17 mouse cellular contexts compared by ENCODE assay signal in genomic region chr1:193060167-193060566, GRCm38 (mm10). TPM values are rescaled to one million over a fixed set of nuclear protein-coding genes. Genes with fewer than 3 reads are reported as not detected.
"Had no signal": no experiment of that assay in that cellular context is flagged by ENCODE, and none has a peak within 500 bp of the region (broad histone marks: within the 10 kb centered on the region; RNA-seq: fewer than 3 reads in every experiment).

No protein-coding gene starts in this region.

- H3K4me1 ChIP-seq: limb, embryonic 12.5 days; liver, embryonic 15.5 days; megakaryocyte, embryonic 14.5 days; midbrain, embryonic 15.5 days; neural tube, embryonic 13.5 days had no signal

- H3K9me3 ChIP-seq: limb, embryonic 12.5 days; liver, embryonic 15.5 days; megakaryocyte, embryonic 14.5 days; midbrain, embryonic 15.5 days; neural tube, embryonic 13.5 days had no signal

- H3K27me3 ChIP-seq: limb, embryonic 12.5 days; midbrain, embryonic 15.5 days; neural tube, embryonic 13.5 days had no signal

- H3K4me2 ChIP-seq: limb, embryonic 12.5 days; liver, embryonic 15.5 days; midbrain, embryonic 11.5 days; midbrain, embryonic 15.5 days; neural tube, embryonic 13.5 days had no signal

- H3K27ac ChIP-seq: limb, embryonic 12.5 days; liver, embryonic 15.5 days; midbrain, embryonic 15.5 days; neural tube, embryonic 13.5 days had no signal

- ATAC-seq: intestine, postnatal 0 days; lung, postnatal 0 days; midbrain, embryonic 15.5 days had no signal

- H3K36me3 ChIP-seq: limb, embryonic 12.5 days; liver, embryonic 15.5 days; midbrain, embryonic 15.5 days; neural tube, embryonic 13.5 days had no signal

- H3K4me3 ChIP-seq: limb, embryonic 12.5 days; liver, embryonic 15.5 days; megakaryocyte, embryonic 14.5 days; midbrain, embryonic 15.5 days; neural tube, embryonic 13.5 days had no signal

- DNase-seq: kidney, adult 8-10 months; kidney, postnatal 25 days; layer of hippocampus, postnatal 36 days; lung, adult 2 months; lung, postnatal 36 days; right cerebral cortex, postnatal 14 days; thymus, adult 2 months; thymus, postnatal 25 days had no signal

- H3K9ac ChIP-seq: limb, embryonic 12.5 days; liver, embryonic 15.5 days; midbrain, embryonic 15.5 days; neural tube, embryonic 13.5 days had no signal

RNA-seq across cellular contexts. Expression of gene Syt14, which starts 24.6 kb away (rescaled TPM):
- polyA plus RNA-seq: liver, adult 2 months had no signal
